Mouse (Mus musculus): ENCODE results near the gene Ggt7. TPM values are rescaled to one million over a fixed set of nuclear protein-coding genes. Genes with fewer than 3 reads are reported as not detected.

Ggt7 gene
- polyA plus RNA-seq, 1 experiment from 2014 or later, result 0.25 TPM

GRCm38 (mm10) chr2:155502596-155502995 lies 15.4 kb downstream of the Ggt7 start:
- H3K27me3 ChIP-seq (ENCODE audit: insufficient read depth, low read length), result no peaks in the 10 kb centered on the region
- no peak overlapping the region for H3K27ac ChIP-seq (ENCODE audit: low read depth)
- 55% methylated on average over 7 of the region's 7 CpGs for WGBS (ENCODE audit: insufficient replicate concordance)
- H3K9me3 ChIP-seq (ENCODE audit: low read length), result no peaks in the 10 kb centered on the region
- H3K4me1 ChIP-seq (ENCODE audit: insufficient read depth), result no peaks in the 10 kb centered on the region
- H3K36me3 ChIP-seq (replicated peaks; ENCODE audit: insufficient read depth, low read length), result no peaks in the 10 kb centered on the region
- no peak for TF ChIP-seq EP300 (IDR thresholded peaks at IDR 0.05; ENCODE audit: low read depth)
- TF ChIP-seq CTCF (IDR thresholded peaks at IDR 0.05; ENCODE audit: low read depth), result no peak
- no peak overlapping the region for H3K4me3 ChIP-seq (ENCODE audit: low read depth, low read length)
- H3K9ac ChIP-seq (replicated peaks), result no peak overlapping the region
- no peak for DNase-seq
- no peak for ATAC-seq
- H3K4me2 ChIP-seq (ENCODE audit: low read depth, low read length), result no peak overlapping the region

DNA sequence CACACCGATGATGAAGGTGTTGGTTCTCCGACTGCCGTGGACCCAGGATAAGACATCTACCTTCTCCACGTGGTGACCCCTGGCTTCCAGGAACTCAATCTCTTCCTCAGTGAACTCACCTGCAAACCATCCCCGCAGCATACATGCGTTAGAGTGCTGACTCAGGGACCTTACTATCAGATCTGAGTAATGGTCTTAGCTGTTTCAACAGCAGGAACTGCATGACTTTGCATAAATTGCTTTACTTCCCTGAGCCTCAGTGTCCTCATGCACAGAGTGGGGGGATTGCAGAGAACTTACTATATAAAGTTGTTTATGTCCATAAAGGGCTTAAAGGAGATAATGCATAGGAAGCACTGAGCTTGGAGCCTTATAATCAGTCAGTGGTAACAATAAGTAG lies 27.0 kb downstream of the Ggt7 start:
- Histone ChIP-seq H3K36me3 (replicated peaks; ENCODE audit: insufficient read depth, low read length) (no peaks in the 10 kb centered on the region), H3K27ac (ENCODE audit: low read depth) (no peak overlapping the region), H3K4me2 (ENCODE audit: low read depth, low read length) (no peak overlapping the region), H3K4me1 (ENCODE audit: insufficient read depth) (no peaks in the 10 kb centered on the region), H3K9ac (replicated peaks) (no peak overlapping the region), H3K9me3 (ENCODE audit: low read length) (no peaks in the 10 kb centered on the region), H3K4me3 (ENCODE audit: low read depth, low read length) (no peak overlapping the region), H3K27me3 (ENCODE audit: insufficient read depth, low read length) (no peaks in the 10 kb centered on the region)
- 75% methylated on average over 6 of the region's 6 CpGs for WGBS (ENCODE audit: insufficient replicate concordance)
- TF ChIP-seq EP300 (IDR thresholded peaks at IDR 0.05; ENCODE audit: low read depth) (no peak), CTCF (IDR thresholded peaks at IDR 0.05; ENCODE audit: low read depth) (no peak)
- ATAC-seq, result no peak
- DNase-seq, result no peak

DNA sequence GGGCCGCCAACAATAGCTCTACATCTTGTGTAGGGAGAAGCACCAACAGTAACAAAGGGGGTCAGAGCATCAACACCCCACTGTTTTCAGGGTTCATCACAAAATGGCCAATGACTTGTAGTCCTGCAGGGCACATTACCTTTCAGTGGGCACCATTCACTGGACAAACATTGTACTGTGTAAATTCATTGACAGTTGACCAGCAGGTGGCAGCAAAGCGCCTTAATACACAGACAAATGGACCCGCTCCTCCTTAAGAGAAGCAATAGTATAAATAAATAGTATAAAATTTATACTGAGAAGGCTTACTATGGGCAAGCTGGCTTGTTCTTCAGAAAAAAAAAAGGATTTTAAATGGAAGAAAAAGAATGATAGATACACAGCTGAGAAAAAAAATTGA lies 36.0 kb downstream of the Ggt7 start:
- 47% methylated on average over 3 of the region's 3 CpGs for WGBS (ENCODE audit: insufficient replicate concordance)
- Histone ChIP-seq H3K4me3 (ENCODE audit: low read depth, low read length) (no peak overlapping the region), H3K4me2 (ENCODE audit: low read depth, low read length) (no peak overlapping the region), H3K4me1 (ENCODE audit: insufficient read depth) (no peaks in the 10 kb centered on the region), H3K36me3 (replicated peaks; ENCODE audit: insufficient read depth, low read length) (no peaks in the 10 kb centered on the region), H3K27me3 (ENCODE audit: insufficient read depth, low read length) (no peaks in the 10 kb centered on the region), H3K9me3 (ENCODE audit: low read length) (no peaks in the 10 kb centered on the region; the same call in 1 of the 2 replicates), H3K9ac (replicated peaks) (no peak overlapping the region), H3K27ac (ENCODE audit: low read depth) (no peak overlapping the region)
- DNase-seq (peak; percentile 81), ATAC-seq (no peak)
- TF ChIP-seq CTCF (IDR thresholded peaks at IDR 0.05; ENCODE audit: low read depth) (peak; percentile 77), EP300 (IDR thresholded peaks at IDR 0.05; ENCODE audit: low read depth) (no peak)

DNA sequence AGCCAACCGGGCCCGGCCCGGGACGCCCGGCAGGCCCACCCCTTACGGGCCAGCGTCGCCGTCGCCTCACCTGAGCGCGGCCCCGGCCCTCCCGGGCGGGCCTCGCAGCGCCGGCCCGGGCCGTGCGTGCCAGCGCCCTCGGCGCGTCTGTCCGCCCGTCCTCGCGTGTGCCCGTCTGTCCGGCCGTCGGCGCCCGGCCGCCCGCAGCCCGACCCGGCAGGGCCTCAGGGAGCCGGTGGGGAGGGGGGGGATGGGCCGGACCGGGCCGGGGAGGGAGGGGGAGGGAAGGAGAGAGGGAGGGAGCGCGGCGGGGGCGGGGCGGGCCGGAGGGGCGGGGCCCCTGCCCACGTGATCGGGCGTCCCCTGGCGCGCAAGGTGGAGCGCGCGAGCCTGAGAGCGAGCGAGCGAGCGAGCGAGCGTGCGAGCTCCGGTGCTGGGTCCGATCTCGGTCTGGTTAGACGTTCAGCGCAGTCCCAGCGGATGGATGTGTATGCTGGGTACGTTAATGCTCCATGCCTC lies 44.4 kb downstream of the Ggt7 start, which contains the start of gene Ncoa6:
Ncoa6 (minus strand) TSS at position 325 of the 519 bp plus-strand sequence.
- H3K9me3 ChIP-seq (ENCODE audit: low read length), result no peaks in the 10 kb centered on the region
- H3K9ac ChIP-seq (replicated peaks), result peak within 1 kb of the TSS; percentile 96
- no peaks in the 10 kb centered on the region for H3K36me3 ChIP-seq (replicated peaks; ENCODE audit: insufficient read depth, low read length)
- no peak for TF ChIP-seq EP300 (IDR thresholded peaks at IDR 0.05; ENCODE audit: low read depth)
- TF ChIP-seq CTCF (IDR thresholded peaks at IDR 0.05; ENCODE audit: low read depth), result no peak
- H3K27ac ChIP-seq (ENCODE audit: low read depth), result peak within 1 kb of the TSS; percentile 95
- WGBS (ENCODE audit: insufficient replicate concordance), result under 1% methylated on average over 39 of the region's 72 CpGs
- peak within 1 kb of the TSS; percentile 63 for H3K4me3 ChIP-seq (ENCODE audit: low read depth, low read length)
- peak within 1 kb of the TSS; percentile 93 for H3K4me2 ChIP-seq (ENCODE audit: low read depth, low read length)
- DNase-seq, result peak; percentile 90
- H3K4me1 ChIP-seq (ENCODE audit: insufficient read depth), result peaks cover 18% of the 10 kb centered on the region
- peak; percentile 86 for ATAC-seq
- H3K27me3 ChIP-seq (ENCODE audit: insufficient read depth, low read length), result no peaks in the 10 kb centered on the region

DNA sequence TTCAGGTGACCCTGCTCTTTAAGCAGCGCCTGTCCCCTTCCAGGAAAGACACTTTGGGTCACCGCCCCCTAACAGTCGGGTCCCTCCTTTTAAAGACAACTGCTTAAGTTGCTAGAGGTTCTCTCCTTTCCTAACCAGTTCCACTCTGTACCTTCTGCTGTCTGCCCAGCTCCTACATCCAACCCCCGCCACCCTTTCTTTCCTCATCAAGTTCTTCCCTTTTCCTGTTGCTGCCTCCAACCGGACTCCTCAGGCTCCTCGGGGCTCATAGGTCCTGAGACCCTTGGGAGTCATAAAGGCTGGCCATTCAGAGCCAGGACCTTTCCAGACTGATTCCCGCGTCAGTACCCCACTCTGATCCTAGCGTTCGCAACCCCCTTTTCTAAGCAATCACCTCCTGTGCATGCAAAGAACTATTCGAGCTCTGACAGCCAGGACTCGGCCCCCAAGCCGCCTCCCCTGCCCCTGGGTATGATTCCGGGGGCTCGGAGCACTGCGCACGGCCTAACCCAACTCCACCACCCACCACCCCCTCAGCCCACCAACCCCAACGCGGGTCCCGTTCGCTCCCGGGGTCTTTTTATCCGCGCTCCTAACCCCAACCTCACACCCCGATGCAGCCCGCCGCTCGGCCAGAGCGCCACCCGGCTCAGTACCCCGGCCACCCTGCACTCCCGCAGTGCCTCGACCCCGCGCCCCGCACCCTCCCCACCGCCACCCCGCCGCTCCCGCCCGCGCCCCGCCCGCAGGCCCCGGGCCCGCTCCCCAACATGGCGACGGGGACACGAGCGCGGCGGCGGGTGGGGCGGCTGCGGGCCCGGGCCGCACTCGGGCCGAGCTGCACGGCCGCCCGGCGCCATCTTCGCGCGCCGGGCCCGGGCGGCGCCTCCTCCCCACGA lies 45.1 kb downstream of the Ggt7 start:
- peak overlapping the region; percentile 93 for H3K4me2 ChIP-seq (ENCODE audit: low read depth, low read length)
- DNase-seq (peak; percentile 57), ATAC-seq (peak; percentile 78)
- H3K27ac ChIP-seq (ENCODE audit: low read depth), result peak overlapping the region; percentile 95
- H3K27me3 ChIP-seq (ENCODE audit: insufficient read depth, low read length), result no peaks in the 10 kb centered on the region
- H3K4me1 ChIP-seq (ENCODE audit: insufficient read depth), result peaks cover 20% of the 10 kb centered on the region
- TF ChIP-seq EP300 (IDR thresholded peaks at IDR 0.05; ENCODE audit: low read depth), result no peak
- H3K9ac ChIP-seq (replicated peaks), result peak overlapping the region; percentile 96
- H3K4me3 ChIP-seq (ENCODE audit: low read depth, low read length), result peak overlapping the region; percentile 63
- H3K36me3 ChIP-seq (replicated peaks; ENCODE audit: insufficient read depth, low read length), result no peaks in the 10 kb centered on the region
- under 1% methylated on average over 40 of the region's 71 CpGs for WGBS (ENCODE audit: insufficient replicate concordance)
- no peaks in the 10 kb centered on the region for H3K9me3 ChIP-seq (ENCODE audit: low read length)

- no peak overlapping the region for H3K4me2 ChIP-seq (ENCODE audit: low read depth, low read length)
- H3K36me3 ChIP-seq (replicated peaks; ENCODE audit: insufficient read depth, low read length), result no peaks in the 10 kb centered on the region; the same call in 1 of the 2 replicates
- TF ChIP-seq EP300 (IDR thresholded peaks at IDR 0.05; ENCODE audit: low read depth), result no peak
- TF ChIP-seq CTCF (IDR thresholded peaks at IDR 0.05; ENCODE audit: low read depth), result no peak
- DNase-seq (no peak), ATAC-seq (no peak)
- H3K27ac ChIP-seq (ENCODE audit: low read depth), result no peak overlapping the region
- 59% methylated on average over 1 of the region's 1 CpGs for WGBS (ENCODE audit: insufficient replicate concordance)
- peaks cover 13% of the 10 kb centered on the region for H3K4me1 ChIP-seq (ENCODE audit: insufficient read depth)
- no peak overlapping the region for H3K9ac ChIP-seq (replicated peaks)
- H3K27me3 ChIP-seq (ENCODE audit: insufficient read depth, low read length), result no peaks in the 10 kb centered on the region
- H3K4me3 ChIP-seq (ENCODE audit: low read depth, low read length), result no peak overlapping the region
- no peaks in the 10 kb centered on the region for H3K9me3 ChIP-seq (ENCODE audit: low read length)
Observed at GRCm38 (mm10) chr2:155466861-155467260, 51.2 kb downstream of the Ggt7 start.
